In genomic region chr2:10047758-10048436, GRCm38 (mm10) we compare ENCODE assay signal across 8 mouse cellular contexts. TPM values are rescaled to one million over a fixed set of nuclear protein-coding genes. Genes with fewer than 3 reads are reported as not detected.
DNase-seq lines count a peak whose midpoint lies in the region; ATAC-seq and TF ChIP-seq lines count a peak whose summit lies in the region.

No protein-coding gene starts in this region.

- H3K9ac ChIP-seq in hindbrain, embryonic 14.5 days, result peak overlapping the region; percentile 73
- H3K9ac ChIP-seq in liver, adult 2 months (ENCODE audit: low read depth, low read length), result peak overlapping the region; percentile 87
- peak overlapping the region; percentile 71 for H3K9ac ChIP-seq in stomach, embryonic 15.5 days

- H3K4me1 ChIP-seq in lung, adult 2 months (ENCODE audit: control insufficient read depth, insufficient read depth, low read length), result peaks cover 6% of the 10 kb centered on the region
- H3K4me1 ChIP-seq in hindbrain, embryonic 14.5 days (replicated peaks; ENCODE audit: control insufficient read depth, insufficient read depth, low read length), result peaks cover 19% of the 10 kb centered on the region
- no peaks in the 10 kb centered on the region for H3K4me1 ChIP-seq in liver, adult 2 months (ENCODE audit: control insufficient read depth, insufficient read depth, low read length)
- peaks cover 12% of the 10 kb centered on the region for H3K4me1 ChIP-seq in stomach, embryonic 15.5 days

- H3K27ac ChIP-seq in hindbrain, embryonic 14.5 days, result peak overlapping the region; percentile 54
- H3K27ac ChIP-seq in liver, adult 2 months (replicated peaks; ENCODE audit: insufficient read depth, low read depth, low read length), result 0 out of 2 replicates have a peak overlapping the region, but pooled peaks have one; percentile 10
- H3K27ac ChIP-seq in stomach, embryonic 15.5 days, result no peak overlapping the region

- H3K4me2 ChIP-seq in hindbrain, embryonic 14.5 days (replicated peaks), result peak overlapping the region; percentile 66
- H3K4me2 ChIP-seq in stomach, embryonic 15.5 days, result peak overlapping the region; percentile 85

- peaks cover 17% of the 10 kb centered on the region; the same call in 1 of the 2 replicates for H3K79me2 ChIP-seq in liver, adult 2 months (ENCODE audit: control insufficient read depth, insufficient read depth, low read length)

- DNase-seq in lung, adult 2 months, result peak; percentile 33
- DNase-seq in lung, postnatal 25 days (ENCODE audit: low spot score), result no peak
- DNase-seq in adrenal gland, postnatal 14 days, result peak; percentile 45
- peak; percentile 43 for DNase-seq in hindbrain, embryonic 14.5 days (ENCODE audit: low spot score)
- peak; percentile 35 for DNase-seq in liver, adult 2 months (ENCODE audit: extremely low read depth, low read depth, low spot score)

- H3K9me3 ChIP-seq in hindbrain, embryonic 14.5 days (ENCODE audit: control insufficient read depth, low read length), result no peaks in the 10 kb centered on the region
- no peaks in the 10 kb centered on the region for H3K9me3 ChIP-seq in stomach, embryonic 15.5 days

- peak; percentile 43 for ATAC-seq in erythroid progenitor cell, adult 5-6 weeks (replicated peaks; ENCODE audit: low FRiP score, poor library complexity, severe bottlenecking)
- ATAC-seq in hindbrain, embryonic 14.5 days (ENCODE audit: low FRiP score), result peak; percentile 77
- ATAC-seq in monocyte, adult 5-6 weeks (replicated peaks; ENCODE audit: insufficient number of reproducible peaks, low FRiP score, low TSS enrichment, poor library complexity, severe bottlenecking), result 0 out of 2 replicates have a peak, but pooled peaks have one; percentile 7
- peak; percentile 28 for ATAC-seq in stomach, embryonic 15.5 days (ENCODE audit: insufficient read depth, low FRiP score, low read depth)

- H3K36me3 ChIP-seq in hindbrain, embryonic 14.5 days (replicated peaks; ENCODE audit: control insufficient read depth, insufficient read depth), result no peaks in the 10 kb centered on the region
- H3K36me3 ChIP-seq in liver, adult 2 months (ENCODE audit: control insufficient read depth, insufficient read depth, low read length), result no peaks in the 10 kb centered on the region
- no peaks in the 10 kb centered on the region for H3K36me3 ChIP-seq in stomach, embryonic 15.5 days

- no peak for TF ChIP-seq POLR2A in lung, adult 2 months (IDR thresholded peaks at IDR 0.05; ENCODE audit: borderline replicate concordance, extremely low read depth, low read depth, low read length)
- TF ChIP-seq POLR2A in liver, adult 2 months (IDR thresholded peaks at IDR 0.05; ENCODE audit: extremely low read depth, insufficient read depth, low read length), result no peak

- H3K27me3 ChIP-seq in hindbrain, embryonic 14.5 days (ENCODE audit: control insufficient read depth, insufficient read depth, low read length), result no peaks in the 10 kb centered on the region
- H3K27me3 ChIP-seq in liver, adult 2 months (ENCODE audit: control insufficient read depth, insufficient read depth, low read length), result no peaks in the 10 kb centered on the region
- no peaks in the 10 kb centered on the region for H3K27me3 ChIP-seq in stomach, embryonic 15.5 days (replicated peaks)

- WGBS in lung, adult 2 months, result under 1% methylated on average over 47 of the region's 47 CpGs
- WGBS in hindbrain, embryonic 14.5 days, result under 1% methylated on average over 47 of the region's 47 CpGs
- WGBS in liver, adult 2 months, result under 1% methylated on average over 47 of the region's 47 CpGs
- WGBS in stomach, embryonic 15.5 days, result under 1% methylated on average over 47 of the region's 47 CpGs

- peak overlapping the region; percentile 98 for H3K4me3 ChIP-seq in lung, adult 2 months (replicated peaks; ENCODE audit: extremely low read depth, low read depth, low read length)
- peak overlapping the region; percentile 88 for H3K4me3 ChIP-seq in hindbrain, embryonic 14.5 days (replicated peaks; ENCODE audit: low read length)
- peak overlapping the region; percentile 92 for H3K4me3 ChIP-seq in liver, adult 2 months (ENCODE audit: insufficient read depth, low read depth, low read length)
- peak overlapping the region; percentile 94 for H3K4me3 ChIP-seq in stomach, embryonic 15.5 days (replicated peaks)

- no peak for TF ChIP-seq CTCF in lung, adult 2 months (IDR thresholded peaks at IDR 0.05; ENCODE audit: insufficient read depth, low read length)
- peak; percentile 40; the same call in 1 of the 2 replicates for TF ChIP-seq CTCF in liver, adult 2 months (IDR thresholded peaks at IDR 0.05; ENCODE audit: low read depth, low read length)

RNA-seq across cellular contexts. Expression of gene Taf3, which starts 0.5 kb away (rescaled TPM):
- polyA plus RNA-seq in lung, adult 2 months (2012; rRNA removed), result 5.8 and 8.7 TPM in 2 replicates
- total RNA-seq in adrenal gland, postnatal 14 days (2021), result 10.3 and 13.4 TPM in 2 replicates
- 13.4 and 13.7 TPM in 2 replicates for total RNA-seq in erythroid progenitor cell, adult 5-6 weeks (2015; ENCODE audit: low replicate concordance)
- 8.9 and 11.0 TPM in 2 replicates for total RNA-seq in erythroid progenitor cell, adult 5-6 weeks (2017; ENCODE audit: low replicate concordance)
- polyA plus RNA-seq in hindbrain, embryonic 14.5 days (2014; fragmentation: Nextera tagmentation; extraction: Ambion mirVana), result 12.6 and 13.1 TPM in 2 replicates
- total RNA-seq in liver, adult 2 months (2014; rRNA removed), result 1.1 and 1.5 TPM in 2 replicates
- polyA plus RNA-seq in liver, adult 2 months (2012; rRNA removed), result 1.6 and 2.6 TPM in 2 replicates
- total RNA-seq in monocyte, adult 5-6 weeks (2017), result 9.1 to 13.8 TPM (median 12.5 TPM) in 3 replicates
- 11.0 and 11.6 TPM in 2 replicates for polyA plus RNA-seq in stomach, embryonic 15.5 days (2015; fragmentation: Nextera tagmentation; extraction: Ambion mirVana)

RNA-seq across cellular contexts. Expression of gene Atp5c1, which starts 32.4 kb away (rescaled TPM):
- polyA plus RNA-seq in lung, adult 2 months (2012; rRNA removed), result 125 and 180 TPM in 2 replicates
- total RNA-seq in adrenal gland, postnatal 14 days (2021), result 563 and 581 TPM in 2 replicates
- total RNA-seq in erythroid progenitor cell, adult 5-6 weeks (2015; ENCODE audit: low replicate concordance), result 184 and 197 TPM in 2 replicates
- 140 and 176 TPM in 2 replicates for total RNA-seq in erythroid progenitor cell, adult 5-6 weeks (2017; ENCODE audit: low replicate concordance)
- 649 and 654 TPM in 2 replicates for polyA plus RNA-seq in hindbrain, embryonic 14.5 days (2014; fragmentation: Nextera tagmentation; extraction: Ambion mirVana)
- total RNA-seq in liver, adult 2 months (2014; rRNA removed), result 559 and 593 TPM in 2 replicates
- polyA plus RNA-seq in liver, adult 2 months (2012; rRNA removed), result 314 and 324 TPM in 2 replicates
- 263 to 377 TPM (median 356 TPM) in 3 replicates for total RNA-seq in monocyte, adult 5-6 weeks (2017)
- polyA plus RNA-seq in stomach, embryonic 15.5 days (2015; fragmentation: Nextera tagmentation; extraction: Ambion mirVana), result 585 and 656 TPM in 2 replicates

RNA-seq across cellular contexts. Expression of gene Kin, which starts 32.5 kb away (rescaled TPM):
- polyA plus RNA-seq in lung, adult 2 months (2012; rRNA removed), result 1.7 TPM in 2 replicates
- total RNA-seq in adrenal gland, postnatal 14 days (2021), result 21.0 and 24.7 TPM in 2 replicates
- 22.6 and 40.0 TPM in 2 replicates for total RNA-seq in erythroid progenitor cell, adult 5-6 weeks (2015; ENCODE audit: low replicate concordance)
- 38.4 and 40.3 TPM in 2 replicates for total RNA-seq in erythroid progenitor cell, adult 5-6 weeks (2017; ENCODE audit: low replicate concordance)
- 26.5 and 29.1 TPM in 2 replicates for polyA plus RNA-seq in hindbrain, embryonic 14.5 days (2014; fragmentation: Nextera tagmentation; extraction: Ambion mirVana)
- total RNA-seq in liver, adult 2 months (2014; rRNA removed), result 5.2 and 7.7 TPM in 2 replicates
- polyA plus RNA-seq in liver, adult 2 months (2012; rRNA removed), result 1.3 and 1.9 TPM in 2 replicates
- 49.3 to 54.7 TPM (median 51.6 TPM) in 3 replicates for total RNA-seq in monocyte, adult 5-6 weeks (2017)
- 29.4 and 31.1 TPM in 2 replicates for polyA plus RNA-seq in stomach, embryonic 15.5 days (2015; fragmentation: Nextera tagmentation; extraction: Ambion mirVana)

Comparison
In these comparisons a context has a peak if more than half of its experiments do, and no peak if none do; other contexts are left out.
1. ATAC-seq: peak in every context shown above with its lines; median percentile 77 in hindbrain, embryonic 14.5 days; 43 in erythroid progenitor cell, adult 5-6 weeks; 28 in stomach, embryonic 15.5 days; 7 in monocyte, adult 5-6 weeks.